Mouse (Mus musculus) gastrocnemius, postnatal 4 days (tissue): Measurements from ENCODE around the gene Vmn1r149. TPM values are rescaled to one million over a fixed set of nuclear protein-coding genes. Genes with fewer than 3 reads are reported as not detected.
"Not testable (repeated sequence)": the region's sequence is repeated elsewhere in the genome, so short reads cannot be mapped to it uniquely, and the experiment has no call there.

Experiments
- DNase-seq, 2 experiments: peaks; one replicate each; pipeline ENCODE4 v3.0.0; 2021 to 2022; ENCODE audit warnings: low spot score in 2 of 2, mixed read lengths in 2 of 2
- long read RNA-seq, 2 experiments: library from polyadenylated mRNA; stranded (forward); transcript quantifications; one replicate each; pipeline ENCODE4 v2.0.0; 2021
- total RNA-seq, 2 experiments: library from RNA; stranded (reverse); gene quantifications; 2 replicates each; pipeline ENCODE4 v1.2.3; 2021

The Vmn1r149 gene
- total RNA-seq = not detected
- long read RNA-seq, experiment 1 = 0 reads
- long read RNA-seq, experiment 2 = 0 reads

GRCm38 (mm10) chr7:22438129-22438528 lies at the start of gene Vmn1r149:
Gene Vmn1r149 (minus strand): TSS chr7:22438229.
- not testable (repeated sequence) for DNase-seq

- DNase-seq = not testable (repeated sequence)
Measured at GRCm38 (mm10) chr7:22463975-22464374, 25.9 kb upstream of the Vmn1r149 start, which contains the start of gene Gm10665. Gene Gm10665 (minus strand): TSS chr7:22464075.

- DNase-seq = not testable (repeated sequence)
Measured at GRCm38 (mm10) chr7:22413283-22413682, 24.7 kb downstream of the Vmn1r149 start, which contains the start of gene Vmn1r148. Gene Vmn1r148 (plus strand): TSS chr7:22413583.

Other genes starting within 250 kb of the Vmn1r149 start
- not detected for gene Vmn1r143, start 248.9 kb downstream of the Vmn1r149 start, total RNA-seq
- not detected for gene Gm8653, start 237.0 kb downstream of the Vmn1r149 start, total RNA-seq
- gene Gm8453, start 208.7 kb downstream of the Vmn1r149 start, total RNA-seq = not detected
- not detected for gene Gm4187, start 108.5 kb downstream of the Vmn1r149 start, total RNA-seq
- gene Gm8660, start 67.2 kb downstream of the Vmn1r149 start, total RNA-seq = not detected
- gene Vmn1r148, start 24.6 kb downstream of the Vmn1r149 start, total RNA-seq = not detected
- gene Gm10665, start 25.8 kb upstream of the Vmn1r149 start, total RNA-seq = not detected
- gene Vmn1r151, start 61.4 kb upstream of the Vmn1r149 start, total RNA-seq = not detected
- gene Vmn1r152, start 84.7 kb upstream of the Vmn1r149 start, total RNA-seq = not detected
- gene Gm8677, start 96.7 kb upstream of the Vmn1r149 start, total RNA-seq = not detected
- not detected for gene Gm4201, start 127.1 kb upstream of the Vmn1r149 start, total RNA-seq
- gene Gm4565, start 149.9 kb upstream of the Vmn1r149 start, total RNA-seq = not detected
- gene Vmn1r155, start 219.8 kb upstream of the Vmn1r149 start, total RNA-seq = not detected